Mouse (Mus musculus) C2C12 (cell line): ENCODE results near the gene Fut8. TPM values are rescaled to one million over a fixed set of nuclear protein-coding genes. Genes with fewer than 3 reads are reported as not detected.

ENCODE experiments used
- H3K27me3 ChIP-seq: one replicate; pipeline ENCODE4 v1.6.1; 2011; ENCODE audit not compliant: control insufficient read depth, insufficient read depth, insufficient read length
- H3K36me3 ChIP-seq: one replicate; pipeline ENCODE4 v1.6.1; 2011; ENCODE audit not compliant: control insufficient read depth, insufficient read depth
- H3K4me3 ChIP-seq: one replicate; pipeline ENCODE4 v1.5.1; 2011; ENCODE audit warnings: mild to moderate bottlenecking, control low read depth; ENCODE audit not compliant: poor library complexity, insufficient read depth, severe bottlenecking
- H3K79me2 ChIP-seq: one replicate; pipeline ENCODE4 v1.6.1; 2011; ENCODE audit not compliant: control insufficient read depth, insufficient read depth
- H3K79me3 ChIP-seq: one replicate; pipeline ENCODE4 v1.6.1; 2011; ENCODE audit warnings: low read depth, control low read depth
- H3ac ChIP-seq: one replicate; pipeline ENCODE3; 2011; ENCODE audit warnings: low read depth; ENCODE audit not compliant: control insufficient read depth, insufficient read length
- CEBPB ChIP-seq: IDR thresholded peaks from one replicate; pipeline ENCODE4 v1.6.1; 2011; ENCODE audit warnings: low read depth, mild to moderate bottlenecking, control low read depth, moderate library complexity
- CTCF ChIP-seq: IDR thresholded peaks from one replicate; pipeline ENCODE4 v1.5.1; 2011; ENCODE audit not compliant: control insufficient read depth, insufficient read depth, insufficient read length
- FOSL1 ChIP-seq: IDR thresholded peaks from one replicate; pipeline ENCODE4 v1.8.0; 2011; ENCODE audit warnings: mild to moderate bottlenecking, low read length; ENCODE audit not compliant: poor library complexity, insufficient read depth, severe bottlenecking
- MAX ChIP-seq: IDR thresholded peaks from one replicate; pipeline ENCODE4 v1.6.1; 2011; ENCODE audit warnings: mild to moderate bottlenecking, control low read depth
- MYOD1 ChIP-seq: IDR thresholded peaks from one replicate; pipeline ENCODE4 v1.6.1; 2011; ENCODE audit warnings: low read depth; ENCODE audit not compliant: control insufficient read depth, insufficient read length
- MYOG ChIP-seq: IDR thresholded peaks from one replicate; pipeline ENCODE4 v1.6.1; 2011; ENCODE audit not compliant: control insufficient read depth, insufficient read length; ENCODE audit errors: extremely low read depth
- USF1 ChIP-seq: IDR thresholded peaks from one replicate; pipeline ENCODE4 v1.6.1; 2011; ENCODE audit warnings: low read depth, mild to moderate bottlenecking, control low read depth, moderate library complexity
- polyA plus RNA-seq: library from polyadenylated mRNA; unstranded; fragments of >200 nt; fragmentation: generic; extraction: Trizol; gene quantifications from one replicate; pipeline ENCODE4 v1.2.1, GENCODE M21; 2012; ENCODE audit warnings: missing spikeins

The Fut8 gene
- polyA plus RNA-seq, 1 experiment, result 12.6 TPM

GRCm38 (mm10) chr12:77238531-77239389 lies 835 bp downstream of the Fut8 start:
- Histone ChIP-seq H3K36me3 (no peaks in the 10 kb centered on the region), H3ac (peak overlapping the region; percentile 92), H3K79me2 (peaks cover 49% of the 10 kb centered on the region), H3K79me3 (peaks cover 24% of the 10 kb centered on the region), H3K4me3 (peak overlapping the region; percentile 82), H3K27me3 (no peaks in the 10 kb centered on the region)
- TF ChIP-seq MAX (peak; percentile 43), MYOD1 (no peak), FOSL1 (no peak), MYOG (no peak)

DNA sequence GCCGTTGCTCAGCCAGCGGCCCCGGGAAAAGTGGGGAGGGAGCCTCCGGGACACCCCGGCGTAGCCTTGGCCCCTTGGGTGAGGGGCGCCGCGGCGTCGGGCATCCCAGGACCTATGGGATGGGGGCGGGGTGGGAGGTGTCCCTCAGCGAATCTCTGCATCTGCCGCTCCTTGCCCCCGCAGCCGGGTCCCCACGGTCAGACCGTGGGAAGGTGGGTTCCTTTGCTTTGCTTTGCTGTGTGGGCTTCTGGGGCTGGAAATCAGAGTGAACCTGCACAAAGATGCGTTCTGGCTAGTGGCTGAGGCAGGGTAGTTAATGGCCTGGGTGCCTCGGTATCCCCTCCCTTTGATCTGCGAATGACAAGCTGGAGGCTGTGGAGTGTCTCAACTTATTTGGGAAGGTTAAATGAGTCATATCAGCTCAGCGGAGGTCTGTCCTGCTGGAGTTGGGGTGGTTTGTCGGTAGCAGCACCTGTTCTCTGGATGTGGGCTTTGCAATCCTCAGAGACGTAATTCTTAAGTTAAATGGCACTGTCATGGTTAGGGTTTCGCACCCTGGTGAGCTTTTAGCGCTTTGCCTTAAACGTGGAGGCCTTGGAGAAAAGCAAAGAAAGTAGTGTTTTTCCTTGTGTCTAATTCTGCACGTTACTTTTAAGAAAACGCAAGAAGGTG lies 1.6 kb downstream of the Fut8 start:
- Histone ChIP-seq H3K36me3 (no peaks in the 10 kb centered on the region), H3K4me3 (peak overlapping the region; percentile 82)
- TF ChIP-seq MAX, result no peak
- TF ChIP-seq USF1, result no peak
- TF ChIP-seq CEBPB, result no peak
- TF ChIP-seq CTCF, result no peak
- TF ChIP-seq MYOG, result no peak
- peak; percentile 82 for TF ChIP-seq MYOD1
- no peak for TF ChIP-seq FOSL1

GRCm38 (mm10) chr12:77240372-77240771 lies 2.4 kb downstream of the Fut8 start:
- TF ChIP-seq FOSL1 (no peak), MAX (no peak), CTCF (no peak), CEBPB (no peak), USF1 (no peak), MYOG (no peak), MYOD1 (no peak)
- Histone ChIP-seq H3K36me3 (no peaks in the 10 kb centered on the region), H3K79me2 (peaks cover 65% of the 10 kb centered on the region), H3K27me3 (no peaks in the 10 kb centered on the region), H3K79me3 (peaks cover 31% of the 10 kb centered on the region), H3ac (no peak overlapping the region), H3K4me3 (no peak overlapping the region)

More for the DNA sequence above, 1.6 kb downstream of the Fut8 start:
- Histone ChIP-seq H3K79me3 (peaks cover 27% of the 10 kb centered on the region), H3K27me3 (no peaks in the 10 kb centered on the region), H3K79me2 (peaks cover 57% of the 10 kb centered on the region), H3ac (peak overlapping the region; percentile 92)

DNA sequence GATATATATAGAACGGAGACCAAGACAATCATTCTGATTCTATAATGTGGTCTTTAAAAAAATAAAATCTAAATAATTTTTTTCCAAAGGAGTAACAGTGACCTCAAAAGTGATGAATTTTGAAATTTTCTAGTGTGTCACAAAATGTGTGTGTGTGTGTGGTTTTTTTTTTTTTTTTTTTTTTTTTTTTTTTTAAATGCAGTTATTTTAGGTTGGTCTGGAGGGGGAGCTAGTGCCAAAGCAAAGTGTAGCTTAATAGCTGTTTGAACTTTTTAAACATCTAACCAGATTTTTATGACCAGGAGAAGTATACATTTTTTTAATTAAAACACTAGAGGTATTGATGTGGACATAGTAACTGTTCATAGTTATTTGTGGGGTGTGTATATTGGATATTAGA lies 2.9 kb downstream of the Fut8 start:
- Histone ChIP-seq H3K4me3 (no peak overlapping the region), H3K79me3 (peaks cover 34% of the 10 kb centered on the region), H3K36me3 (no peaks in the 10 kb centered on the region), H3K79me2 (peaks cover 70% of the 10 kb centered on the region), H3ac (no peak overlapping the region), H3K27me3 (no peaks in the 10 kb centered on the region)
- TF ChIP-seq CEBPB, result no peak
- TF ChIP-seq MYOG, result no peak
- TF ChIP-seq MAX, result no peak
- no peak for TF ChIP-seq CTCF
- no peak for TF ChIP-seq USF1
- no peak for TF ChIP-seq MYOD1
- no peak for TF ChIP-seq FOSL1

- H3K27me3 ChIP-seq, result no peaks in the 10 kb centered on the region
- TF ChIP-seq CEBPB, result no peak
- no peak for TF ChIP-seq MYOD1
- no peak for TF ChIP-seq MYOG
- no peak for TF ChIP-seq MAX
- no peak for TF ChIP-seq FOSL1
- no peak for TF ChIP-seq CTCF
- no peak for TF ChIP-seq USF1
- no peak overlapping the region for H3K4me3 ChIP-seq
- H3K36me3 ChIP-seq, result peaks cover 3% of the 10 kb centered on the region
- H3K79me2 ChIP-seq, result peaks cover 69% of the 10 kb centered on the region
- peaks cover 26% of the 10 kb centered on the region for H3K79me3 ChIP-seq
- no peak overlapping the region for H3ac ChIP-seq
These were observed 24.7 kb downstream of the Fut8 start for GRCm38 (mm10) chr12:77262650-77263049.
